Mouse (Mus musculus) stomach, postnatal 0 days (tissue): ENCODE data around the gene Fam214b. TPM values are rescaled to one million over a fixed set of nuclear protein-coding genes. Genes with fewer than 3 reads are reported as not detected.

ENCODE experiments used
- ATAC-seq: fragments of 200-750 bp; cut with Nextera tagmentation; 2 replicates; pipeline ENCODE4 v1.8.0; 2017; ENCODE audit not compliant: low FRiP score, low TSS enrichment
- DNase-seq: peaks from one replicate; pipeline ENCODE4 v3.0.0-alpha.2; 2016; ENCODE audit warnings: low spot score
- H3K27ac ChIP-seq: fragments of 300-500 bp; sonication (generic); replicated peaks from 2 replicates; pipeline ENCODE4 v1.5.1; 2014; ENCODE audit warnings: mild to moderate bottlenecking, control low read depth
- H3K27me3 ChIP-seq: fragments of 300-500 bp; sonication (generic); 2 replicates; pipeline ENCODE4 v1.6.1; 2014; ENCODE audit warnings: low read length; ENCODE audit not compliant: control insufficient read depth, insufficient read depth
- H3K36me3 ChIP-seq: fragments of 300-500 bp; sonication (generic); 2 replicates; pipeline ENCODE4 v1.6.1; 2014; ENCODE audit warnings: low read length, mixed read lengths; ENCODE audit not compliant: control insufficient read depth, insufficient read depth
- H3K4me1 ChIP-seq: fragments of 300-500 bp; sonication (generic); replicated peaks from 2 replicates; pipeline ENCODE4 v1.6.1; 2014; ENCODE audit warnings: antibody characterized with exemption; ENCODE audit not compliant: control insufficient read depth, insufficient read depth
- H3K4me2 ChIP-seq: fragments of 300-500 bp; sonication (generic); replicated peaks from 2 replicates; pipeline ENCODE4 v1.6.1; 2014; ENCODE audit warnings: low read depth, mild to moderate bottlenecking, control low read depth, moderate library complexity
- H3K4me3 ChIP-seq: fragments of 300-500 bp; sonication (generic); 2 replicates; pipeline ENCODE4 v1.5.1; 2014; ENCODE audit warnings: low read depth, low read length, control low read depth
- H3K9ac ChIP-seq: fragments of 300-500 bp; sonication (generic); 2 replicates; pipeline ENCODE4 v1.6.1; 2014; ENCODE audit warnings: mild to moderate bottlenecking, low read length, control low read depth, mixed read lengths
- H3K9me3 ChIP-seq: fragments of 300-500 bp; sonication (generic); 2 replicates; pipeline ENCODE4 v1.6.1; 2016; ENCODE audit warnings: low read length; ENCODE audit not compliant: control insufficient read depth
- CTCF ChIP-seq: IDR thresholded peaks from 2 replicates; pipeline ENCODE4 v1.5.1; 2016; ENCODE audit warnings: antibody characterized with exemption, low read depth, mild to moderate bottlenecking, moderate library complexity
- EP300 ChIP-seq: optimal IDR thresholded peaks from 2 replicates; pipeline ENCODE3; 2016; ENCODE audit warnings: antibody characterized with exemption
- WGBS: fragments of 180-500 bp; shearing (Covaris S2); extraction: QIAGEN DNeasy Blood & Tissue Kit; methylation state at CpG from one replicate; pipeline ENCODE4 v1.1.7; 2014; 5-methylcytosine and 5-hydroxymethylcytosine counted together
- polyA plus RNA-seq: library from polyadenylated mRNA; unstranded; fragments of >200 nt; fragmentation: Nextera tagmentation; extraction: Ambion mirVana; gene quantifications from 2 replicates; pipeline ENCODE4 v1.2.1, GENCODE M21; 2015

The Fam214b gene
- polyA plus RNA-seq, 1 experiment from 2014 or later: 9.0 TPM

DNA sequence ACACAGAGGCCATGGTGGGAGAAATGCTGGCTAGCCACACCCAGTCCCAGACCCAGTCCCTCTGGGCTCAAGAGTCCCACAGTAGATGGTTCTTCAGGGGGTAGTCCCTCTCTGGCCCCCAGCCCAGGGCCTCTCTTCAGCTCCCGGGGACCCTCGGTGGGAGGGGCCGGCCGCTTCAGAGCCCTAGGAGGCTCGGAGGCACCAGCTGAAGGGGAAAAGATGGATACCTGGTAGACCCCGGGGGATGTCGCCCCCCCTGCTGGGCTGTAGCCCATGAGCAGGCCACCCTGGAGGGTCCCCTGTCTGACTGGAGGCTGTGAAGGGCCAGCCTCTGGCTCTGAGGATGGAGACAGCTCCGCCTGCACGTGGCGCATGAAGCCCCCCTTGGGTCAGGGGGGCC, 9.7 kb downstream of the Fam214b start:
- Histone ChIP-seq H3K9ac (no peak overlapping the region), H3K36me3 (peaks cover 11% of the 10 kb centered on the region), H3K4me2 (no peak overlapping the region), H3K4me1 (no peaks in the 10 kb centered on the region), H3K9me3 (no peaks in the 10 kb centered on the region), H3K4me3 (no peak overlapping the region), H3K27ac (no peak overlapping the region), H3K27me3 (no peaks in the 10 kb centered on the region)
- WGBS: 90% methylated on average over 10 of the region's 10 CpGs
- ATAC-seq: no peak
- TF ChIP-seq EP300: no peak
- TF ChIP-seq CTCF: no peak
- DNase-seq: no peak

GRCm38 (mm10) chr4:43035851-43036250, 10.2 kb downstream of the Fam214b start:
- WGBS: 80% methylated on average over 6 of the region's 6 CpGs
- H3K4me3 ChIP-seq: no peak overlapping the region
- H3K4me1 ChIP-seq: no peaks in the 10 kb centered on the region
- DNase-seq: no peak
- H3K27ac ChIP-seq: no peak overlapping the region
- H3K9me3 ChIP-seq: no peaks in the 10 kb centered on the region
- no peak overlapping the region for H3K9ac ChIP-seq
- no peaks in the 10 kb centered on the region for H3K27me3 ChIP-seq
- H3K4me2 ChIP-seq: no peak overlapping the region
- no peak for ATAC-seq
- no peak for TF ChIP-seq CTCF
- TF ChIP-seq EP300: no peak
- H3K36me3 ChIP-seq: peaks cover 11% of the 10 kb centered on the region

- no peak for ATAC-seq
- no peaks in the 10 kb centered on the region for H3K27me3 ChIP-seq
- H3K27ac ChIP-seq: no peak overlapping the region
- peaks cover 11% of the 10 kb centered on the region for H3K36me3 ChIP-seq
- 84% methylated on average over 14 of the region's 14 CpGs for WGBS
- no peak overlapping the region for H3K4me2 ChIP-seq
- no peaks in the 10 kb centered on the region for H3K9me3 ChIP-seq
- no peak overlapping the region for H3K9ac ChIP-seq
- H3K4me1 ChIP-seq: 0 out of 2 replicates have a peak, but pooled peaks cover 2% of the 10 kb centered on the region
- no peak overlapping the region for H3K4me3 ChIP-seq
- DNase-seq: no peak
- TF ChIP-seq EP300: no peak
- TF ChIP-seq CTCF: no peak
These were observed 12.5 kb downstream of the Fam214b start for GRCm38 (mm10) chr4:43033481-43033880.

DNA sequence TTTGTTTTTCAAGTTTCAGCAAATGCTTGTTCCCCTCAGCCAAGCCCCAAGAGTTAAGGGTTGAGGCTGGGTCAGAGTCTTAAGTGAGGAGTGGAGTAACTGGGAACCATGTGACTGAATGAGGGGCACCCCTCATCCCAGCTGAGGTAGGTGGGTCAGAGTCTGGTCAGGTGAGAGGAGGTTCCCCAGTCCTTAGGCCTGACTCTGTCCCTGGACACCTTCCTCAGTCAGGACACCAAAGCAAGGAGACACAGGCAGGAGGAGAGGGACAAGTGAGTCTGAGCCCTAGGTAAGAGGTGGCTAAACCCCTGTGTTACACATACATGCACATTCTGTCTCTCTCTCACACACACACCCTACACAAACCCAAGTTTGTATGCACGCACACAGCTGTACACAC, 13.5 kb downstream of the Fam214b start:
- H3K36me3 ChIP-seq: peaks cover 15% of the 10 kb centered on the region
- DNase-seq (no peak), ATAC-seq (no peak)
- no peak overlapping the region for H3K4me3 ChIP-seq
- H3K4me1 ChIP-seq: 0 out of 2 replicates have a peak, but pooled peaks cover 2% of the 10 kb centered on the region
- H3K4me2 ChIP-seq: no peak overlapping the region
- no peak overlapping the region for H3K27ac ChIP-seq
- no peaks in the 10 kb centered on the region for H3K9me3 ChIP-seq
- no peak overlapping the region for H3K9ac ChIP-seq
- 100% methylated on average over 1 of the region's 1 CpGs for WGBS
- no peak for TF ChIP-seq EP300
- TF ChIP-seq CTCF: no peak
- H3K27me3 ChIP-seq: no peaks in the 10 kb centered on the region

DNA sequence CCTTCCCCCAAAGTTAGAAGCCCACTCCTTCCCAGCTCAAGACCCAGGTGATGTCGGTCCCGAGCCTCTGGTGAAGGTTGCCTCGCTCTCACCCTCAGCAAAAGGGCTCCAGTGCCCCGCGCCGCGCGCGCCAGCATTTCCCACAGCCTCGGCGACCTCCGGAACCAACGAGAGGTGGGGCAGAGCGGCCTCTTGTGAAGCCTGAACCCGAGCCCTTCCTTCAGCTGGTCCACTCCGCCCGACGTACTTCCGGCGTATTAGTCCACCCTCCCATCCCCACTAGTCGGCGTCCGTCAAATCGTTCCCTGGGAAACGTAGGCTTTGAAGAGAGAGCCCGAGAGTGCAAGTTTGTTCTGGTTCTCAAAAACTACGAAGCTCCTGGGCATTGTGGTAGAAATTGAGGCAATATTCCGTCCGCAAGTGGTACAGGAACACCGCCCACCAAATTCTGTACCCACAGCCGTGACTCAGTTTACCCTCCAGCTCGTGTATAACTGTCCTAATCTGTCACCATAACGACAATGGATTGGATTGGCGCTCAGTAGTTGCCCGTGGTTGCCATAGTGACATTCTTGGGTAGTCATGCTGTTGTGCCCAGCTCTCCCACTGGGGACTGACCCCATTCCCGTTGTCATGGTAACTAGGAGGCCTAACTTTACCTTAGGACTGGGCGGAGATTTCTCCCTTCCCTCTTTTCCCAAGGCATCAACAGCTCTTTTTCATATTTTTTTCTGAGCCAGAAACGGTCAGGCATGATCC, 14.6 kb downstream of the Fam214b start, which contains the start of gene Stoml2:
Stoml2 (minus strand) TSS at position 474 of the 759 bp plus-strand sequence.
- Histone ChIP-seq H3K27me3 (no peaks in the 10 kb centered on the region), H3K4me3 (peak within 1 kb of the TSS; percentile 78), H3K27ac (peak within 1 kb of the TSS; percentile 93), H3K4me1 (0 out of 2 replicates have a peak, but pooled peaks cover 2% of the 10 kb centered on the region), H3K36me3 (peaks cover 16% of the 10 kb centered on the region), H3K9ac (peak within 1 kb of the TSS; percentile 91), H3K9me3 (no peaks in the 10 kb centered on the region), H3K4me2 (peak within 1 kb of the TSS; percentile 79)
- WGBS: 1% methylated on average over 38 of the region's 38 CpGs
- ATAC-seq: peak; percentile 97
- TF ChIP-seq EP300 (no peak), CTCF (peak; percentile 65)
- DNase-seq: peak; percentile 95

- ATAC-seq: peak; percentile 62
These were observed 15.2 kb downstream of the Fam214b start for GRCm38 (mm10) chr4:43030780-43031230.

More at GRCm38 (mm10) chr4:43030780-43031230, 15.2 kb downstream of the Fam214b start:
- DNase-seq: peak; percentile 59
- Histone ChIP-seq H3K9me3 (no peaks in the 10 kb centered on the region), H3K4me3 (peak overlapping the region; percentile 78), H3K4me1 (0 out of 2 replicates have a peak, but pooled peaks cover 2% of the 10 kb centered on the region), H3K36me3 (peaks cover 14% of the 10 kb centered on the region; the same call in 1 of the 2 replicates), H3K27me3 (no peaks in the 10 kb centered on the region), H3K9ac (peak overlapping the region; percentile 91), H3K27ac (peak overlapping the region; percentile 93), H3K4me2 (peak overlapping the region; percentile 79)
- WGBS: under 1% methylated on average over 18 of the region's 28 CpGs
- TF ChIP-seq CTCF (no peak), EP300 (no peak)
